Mouse (Mus musculus): ENCODE results near the gene Psmb5. TPM values are rescaled to one million over a fixed set of nuclear protein-coding genes. Genes with fewer than 3 reads are reported as not detected.

The Psmb5 gene
- total and polyA plus RNA-seq, 3 experiments, result 299 to 416 (median 411) TPM

- TF ChIP-seq POLR2AphosphoS2 (IDR thresholded peaks at IDR 0.05; ENCODE audit: low read depth, low read length), result no peak; the same call in 1 of the 2 replicates
- no peak for TF ChIP-seq ELF1 (IDR thresholded peaks at IDR 0.05; ENCODE audit: low read depth, low read length)
- TF ChIP-seq POLR2A (IDR thresholded peaks at IDR 0.05; ENCODE audit: low read depth, low read length), result peak; percentile 90
- TF ChIP-seq USF1 (IDR thresholded peaks at IDR 0.05; ENCODE audit: low read depth, low read length), result no peak
- TF ChIP-seq CTCF (conservative IDR thresholded peaks at IDR 0.05 in 1 of 2, IDR thresholded peaks at IDR 0.05 in 1 of 2; ENCODE audit: low read depth in 2 of 2, low read length in 2 of 2), result 0 out of 4 replicates have a peak, but pooled peaks of 1 of the 2 experiments have one; percentile 14
- peak; percentile 39; the same call in 1 of the 2 replicates for TF ChIP-seq UBTF (IDR thresholded peaks at IDR 0.05; ENCODE audit: low read depth, low read length)
- TF ChIP-seq MAZ (IDR thresholded peaks at IDR 0.05; ENCODE audit: low read depth, low read length), result peak; percentile 85
- TF ChIP-seq EP300 (IDR thresholded peaks at IDR 0.05; ENCODE audit: low read length), result no peak
- no peak for TF ChIP-seq RAD21 (IDR thresholded peaks at IDR 0.05; ENCODE audit: low read depth, low read length)
- no peak for TF ChIP-seq RCOR1 (conservative IDR thresholded peaks at IDR 0.05; ENCODE audit: low read depth, low read length)
- peak; percentile 31; the same call in 1 of the 2 replicates for TF ChIP-seq BHLHE40 (IDR thresholded peaks at IDR 0.05; ENCODE audit: low read depth, low read length)
These were observed 14.7 kb downstream of the Psmb5 start (continued) for GRCm38 (mm10) chr14:54603038-54603654.

- Histone ChIP-seq H3K9me3 (replicated peaks; ENCODE audit: low read length) (no peaks in the 10 kb centered on the region), H3K27ac (ENCODE audit: insufficient read depth, low read depth) (no peak overlapping the region), H3K79me2 (replicated peaks; ENCODE audit: control insufficient read depth, extremely low read depth, insufficient read depth, poor library complexity, severe bottlenecking) (no peaks in the 10 kb centered on the region), H3K4me2 (ENCODE audit: insufficient read depth, low read depth, poor library complexity, severe bottlenecking) (peak overlapping the region; percentile 12; the same call in 1 of the 2 replicates), H3K36me3 (replicated peaks in 1 of 2; ENCODE audit: control insufficient read depth in 1 of 2, insufficient read depth in 1 of 2, low read length in 1 of 2) (no peaks in the 10 kb centered on the region), H3K27me3 (replicated peaks) (no peaks in the 10 kb centered on the region), H3K4me3 (replicated peaks in 1 of 3; ENCODE audit: low read depth in 2 of 3, low read length in 2 of 3, poor library complexity in 1 of 3) (peak overlapping the region in 2 of 3 experiments; percentile 51 to 58), H3K4me1 (ENCODE audit: control insufficient read depth in 1 of 2, insufficient read depth in 2 of 2) (peaks cover 3 to 16% of the 10 kb centered on the region in 2 experiments; a peak in 3 of 4 replicates), H3K9ac (ENCODE audit: insufficient read depth, low read depth) (peak overlapping the region; percentile 73)
- DNase-seq (ENCODE audit: extremely low read depth), result no peak
- in situ Hi-C loops (cut with MboI; ENCODE audit: low pct_ligation_motif_present, low pct_unique_long_range_greater_than_20kb, low sequenced_read_pairs), result no loop called here
- dilution Hi-C loops (cut with MboI; ENCODE audit: extremely low pct_ligation_motif_present, extremely low pct_unique_long_range_greater_than_20kb, low sequenced_read_pairs), result no loop called here
- 0 out of 2 replicates have a peak, but pooled peaks have one; percentile 27 for TF ChIP-seq KAT2A (IDR thresholded peaks at IDR 0.05; ENCODE audit: insufficient replicate concordance, low read length)
- TF ChIP-seq IRF4 (IDR thresholded peaks at IDR 0.05; ENCODE audit: low read depth, low read length), result no peak
These were observed 15.2 kb downstream of the Psmb5 start for GRCm38 (mm10) chr14:54602613-54603012.

DNA sequence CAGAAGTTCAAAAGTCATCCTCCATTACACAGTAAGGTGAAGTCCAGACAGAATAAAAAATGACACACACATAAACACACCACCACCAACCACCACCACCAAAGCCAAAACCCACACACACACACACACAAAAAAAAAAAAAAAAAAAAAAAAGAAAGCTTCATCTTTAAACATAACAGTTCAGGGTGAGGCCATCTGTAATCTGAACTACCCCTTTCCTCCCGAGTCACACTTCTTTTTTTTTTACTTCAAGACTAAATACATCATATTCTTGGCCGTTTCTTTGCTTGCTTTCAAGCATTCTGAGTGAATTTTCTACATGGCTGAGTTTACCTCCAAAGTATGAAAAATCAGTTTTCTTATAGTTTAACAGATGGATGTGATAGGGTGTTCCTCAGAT is 16.2 kb downstream of the Psmb5 start:
- TF ChIP-seq MXI1 (IDR thresholded peaks at IDR 0.05; ENCODE audit: low read depth, low read length) (no peak), MEF2A (IDR thresholded peaks at IDR 0.05; ENCODE audit: borderline replicate concordance, low read depth, low read length) (no peak), MAFK (IDR thresholded peaks at IDR 0.05; ENCODE audit: insufficient replicate concordance, low read length) (no peak), KAT2A (IDR thresholded peaks at IDR 0.05; ENCODE audit: insufficient replicate concordance, low read length) (no peak), JUND (conservative IDR thresholded peaks at IDR 0.05; ENCODE audit: low read depth, low read length) (no peak), CTCF (conservative IDR thresholded peaks at IDR 0.05 in 1 of 2, IDR thresholded peaks at IDR 0.05 in 1 of 2; ENCODE audit: low read depth in 2 of 2, low read length in 2 of 2) (no peak), ZNF384 (IDR thresholded peaks at IDR 0.05; ENCODE audit: low read depth, low read length) (no peak), ZC3H11A (IDR thresholded peaks at IDR 0.05; ENCODE audit: low read depth, low read length) (no peak), POLR2AphosphoS2 (IDR thresholded peaks at IDR 0.05; ENCODE audit: low read depth, low read length) (no peak), TBP (conservative IDR thresholded peaks at IDR 0.05; ENCODE audit: low read depth, low read length) (no peak), EP300 (IDR thresholded peaks at IDR 0.05; ENCODE audit: low read length) (no peak)
- Histone ChIP-seq H3K36me3 (replicated peaks in 1 of 2; ENCODE audit: control insufficient read depth in 1 of 2, insufficient read depth in 1 of 2, low read length in 1 of 2) (no peaks in the 10 kb centered on the region), H3K4me1 (ENCODE audit: control insufficient read depth in 1 of 2, insufficient read depth in 2 of 2) (peaks cover 3 to 16% of the 10 kb centered on the region in 2 experiments; a peak in 3 of 4 replicates), H3K27ac (ENCODE audit: insufficient read depth, low read depth) (no peak overlapping the region), H3K9ac (ENCODE audit: insufficient read depth, low read depth) (no peak overlapping the region), H3K27me3 (replicated peaks) (no peaks in the 10 kb centered on the region), H3K4me3 (replicated peaks in 1 of 3; ENCODE audit: low read depth in 2 of 3, low read length in 2 of 3, poor library complexity in 1 of 3) (no peak overlapping the region), H3K9me3 (replicated peaks; ENCODE audit: low read length) (no peaks in the 10 kb centered on the region), H3K4me2 (ENCODE audit: insufficient read depth, low read depth, poor library complexity, severe bottlenecking) (no peak overlapping the region), H3K79me2 (replicated peaks; ENCODE audit: control insufficient read depth, extremely low read depth, insufficient read depth, poor library complexity, severe bottlenecking) (no peaks in the 10 kb centered on the region)
- dilution Hi-C loops (cut with MboI; ENCODE audit: extremely low pct_ligation_motif_present, extremely low pct_unique_long_range_greater_than_20kb, low sequenced_read_pairs), result no loop called here
- DNase-seq (ENCODE audit: extremely low read depth), result no peak
- in situ Hi-C loops (cut with MboI; ENCODE audit: low pct_ligation_motif_present, low pct_unique_long_range_greater_than_20kb, low sequenced_read_pairs), result no loop called here
